Mouse (Mus musculus) hindbrain, embryonic 16.5 days (tissue): ENCODE results near the gene Rspo1. TPM values are rescaled to one million over a fixed set of nuclear protein-coding genes. Genes with fewer than 3 reads are reported as not detected.

ENCODE experiments used
- ATAC-seq: fragments of 200-750 bp; cut with Nextera tagmentation; 2 replicates; pipeline ENCODE4 v1.8.0; 2017; ENCODE audit warnings: moderate TSS enrichment, moderate library complexity
- H3K27ac ChIP-seq: fragments of 300-500 bp; sonication (generic); 2 replicates; pipeline ENCODE4 v1.5.1; 2014; ENCODE audit warnings: low read depth, mild to moderate bottlenecking, control low read depth, low read length, moderate library complexity
- H3K27me3 ChIP-seq: fragments of 300-500 bp; sonication (generic); replicated peaks from 2 replicates; pipeline ENCODE4 v1.6.1; 2014; ENCODE audit warnings: low read length; ENCODE audit not compliant: control insufficient read depth, insufficient read depth
- H3K36me3 ChIP-seq: fragments of 300-500 bp; sonication (generic); 2 replicates; pipeline ENCODE4 v1.6.1; 2014; ENCODE audit warnings: mild to moderate bottlenecking, low read length, moderate library complexity, mixed read lengths; ENCODE audit not compliant: control insufficient read depth, insufficient read depth
- H3K4me1 ChIP-seq: fragments of 300-500 bp; sonication (generic); 2 replicates; pipeline ENCODE4 v1.6.1; 2014; ENCODE audit warnings: low read depth, low read length; ENCODE audit not compliant: control insufficient read depth, insufficient read depth
- H3K4me2 ChIP-seq: fragments of 300-500 bp; sonication (generic); 2 replicates; pipeline ENCODE4 v1.6.1; 2014; ENCODE audit warnings: mild to moderate bottlenecking, low read length, control low read depth, moderate library complexity
- H3K4me3 ChIP-seq: fragments of 300-500 bp; sonication (generic); 2 replicates; pipeline ENCODE4 v1.5.1; 2014; ENCODE audit warnings: mild to moderate bottlenecking, low read length, control low read depth, moderate library complexity
- H3K9ac ChIP-seq: fragments of 300-500 bp; sonication (generic); 2 replicates; pipeline ENCODE4 v1.6.1; 2014; ENCODE audit warnings: low read depth, mild to moderate bottlenecking, control low read depth, low read length, moderate library complexity
- H3K9me3 ChIP-seq: fragments of 300-500 bp; sonication (generic); 2 replicates; pipeline ENCODE4 v1.6.1; 2014; ENCODE audit warnings: mild to moderate bottlenecking, low read length, moderate library complexity; ENCODE audit not compliant: control insufficient read depth
- WGBS: fragments of 180-500 bp; shearing (Covaris S2); extraction: QIAGEN DNeasy Blood & Tissue Kit; methylation state at CpG from one replicate; pipeline ENCODE4 v1.1.7; 2014; 5-methylcytosine and 5-hydroxymethylcytosine counted together
- polyA plus RNA-seq: library from polyadenylated mRNA; unstranded; fragments of >200 nt; fragmentation: Nextera tagmentation; extraction: Ambion mirVana; gene quantifications from 2 replicates; pipeline ENCODE4 v1.2.1, GENCODE M21; 2015

The Rspo1 gene
- polyA plus RNA-seq, 1 experiment from 2014 or later: 1.8 TPM

- Histone ChIP-seq H3K36me3 (no peaks in the 10 kb centered on the region), H3K27me3 (no peaks in the 10 kb centered on the region), H3K4me1 (no peaks in the 10 kb centered on the region), H3K9me3 (no peaks in the 10 kb centered on the region), H3K9ac (no peak overlapping the region), H3K27ac (no peak overlapping the region), H3K4me3 (no peak overlapping the region), H3K4me2 (no peak overlapping the region)
- no peak for ATAC-seq
- 50% methylated on average over 10 of the region's 10 CpGs for WGBS
These were observed 35.2 kb upstream of the Rspo1 start for GRCm38 (mm10) chr4:124951036-124951433.

- no peak overlapping the region for H3K4me2 ChIP-seq
- H3K4me1 ChIP-seq: no peaks in the 10 kb centered on the region
- no peaks in the 10 kb centered on the region for H3K9me3 ChIP-seq
- 67% methylated on average over 4 of the region's 4 CpGs for WGBS
- no peaks in the 10 kb centered on the region for H3K27me3 ChIP-seq
- H3K9ac ChIP-seq: no peak overlapping the region
- H3K27ac ChIP-seq: no peak overlapping the region
- no peaks in the 10 kb centered on the region for H3K36me3 ChIP-seq
- ATAC-seq: no peak
- H3K4me3 ChIP-seq: no peak overlapping the region
These were observed 32.7 kb upstream of the Rspo1 start for GRCm38 (mm10) chr4:124953546-124953945.

GRCm38 (mm10) chr4:124957284-124957683, 28.9 kb upstream of the Rspo1 start:
- Histone ChIP-seq H3K27me3 (no peaks in the 10 kb centered on the region), H3K4me2 (no peak overlapping the region), H3K36me3 (no peaks in the 10 kb centered on the region), H3K4me3 (no peak overlapping the region), H3K27ac (no peak overlapping the region), H3K9me3 (no peaks in the 10 kb centered on the region), H3K4me1 (no peaks in the 10 kb centered on the region), H3K9ac (no peak overlapping the region)
- no peak for ATAC-seq
- 80% methylated on average over 2 of the region's 2 CpGs for WGBS

- H3K27ac ChIP-seq: no peak overlapping the region
- no peaks in the 10 kb centered on the region for H3K27me3 ChIP-seq
- H3K36me3 ChIP-seq: no peaks in the 10 kb centered on the region
- no peaks in the 10 kb centered on the region for H3K9me3 ChIP-seq
- no peak overlapping the region for H3K9ac ChIP-seq
- ATAC-seq: no peak
- H3K4me2 ChIP-seq: no peak overlapping the region
- H3K4me3 ChIP-seq: no peak overlapping the region
- WGBS: 66% methylated on average over 11 of the region's 11 CpGs
- H3K4me1 ChIP-seq: no peaks in the 10 kb centered on the region
These were observed 27.2 kb upstream of the Rspo1 start for GRCm38 (mm10) chr4:124959062-124959461.

GRCm38 (mm10) chr4:124960940-124961339, 25.3 kb upstream of the Rspo1 start:
- WGBS: 92% methylated on average over 11 of the region's 11 CpGs
- Histone ChIP-seq H3K4me2 (no peak overlapping the region), H3K27me3 (no peaks in the 10 kb centered on the region), H3K9me3 (no peaks in the 10 kb centered on the region), H3K4me3 (no peak overlapping the region), H3K36me3 (no peaks in the 10 kb centered on the region), H3K9ac (no peak overlapping the region), H3K4me1 (no peaks in the 10 kb centered on the region), H3K27ac (no peak overlapping the region)
- ATAC-seq: no peak

GRCm38 (mm10) chr4:124962576-124962975, 23.7 kb upstream of the Rspo1 start:
- ATAC-seq: no peak
- WGBS: 69% methylated on average over 11 of the region's 11 CpGs

GRCm38 (mm10) chr4:124964912-124965599, 21.2 kb upstream of the Rspo1 start:
- no peaks in the 10 kb centered on the region for H3K27me3 ChIP-seq
- no peak overlapping the region for H3K9ac ChIP-seq
- H3K4me2 ChIP-seq: no peak overlapping the region
- 0 out of 2 replicates have a peak, but pooled peaks have one; percentile 30 for ATAC-seq
- 9% methylated on average over 8 of the region's 8 CpGs for WGBS
- H3K9me3 ChIP-seq: no peaks in the 10 kb centered on the region
- H3K4me1 ChIP-seq: no peaks in the 10 kb centered on the region
- H3K36me3 ChIP-seq: no peaks in the 10 kb centered on the region
- H3K4me3 ChIP-seq: no peak overlapping the region
- no peak overlapping the region for H3K27ac ChIP-seq

More at GRCm38 (mm10) chr4:124962576-124962975, 23.7 kb upstream of the Rspo1 start:
- no peaks in the 10 kb centered on the region for H3K4me1 ChIP-seq
- H3K9me3 ChIP-seq: no peaks in the 10 kb centered on the region
- H3K4me2 ChIP-seq: no peak overlapping the region
- H3K27ac ChIP-seq: no peak overlapping the region
- no peak overlapping the region for H3K4me3 ChIP-seq
- H3K36me3 ChIP-seq: no peaks in the 10 kb centered on the region
- no peak overlapping the region for H3K9ac ChIP-seq
- no peaks in the 10 kb centered on the region for H3K27me3 ChIP-seq

- H3K36me3 ChIP-seq: no peaks in the 10 kb centered on the region
- H3K27me3 ChIP-seq: no peaks in the 10 kb centered on the region
- H3K9ac ChIP-seq: no peak overlapping the region
- no peak for ATAC-seq
- no peak overlapping the region for H3K4me3 ChIP-seq
- peaks cover 5% of the 10 kb centered on the region for H3K4me1 ChIP-seq
- no peak overlapping the region for H3K27ac ChIP-seq
- H3K9me3 ChIP-seq: no peaks in the 10 kb centered on the region
- H3K4me2 ChIP-seq: no peak overlapping the region
- 51% methylated on average over 6 of the region's 6 CpGs for WGBS
These were observed 17.5 kb upstream of the Rspo1 start for GRCm38 (mm10) chr4:124968711-124969110.

- Histone ChIP-seq H3K9ac (no peak overlapping the region), H3K27me3 (no peaks in the 10 kb centered on the region), H3K4me1 (peaks cover 5% of the 10 kb centered on the region), H3K4me3 (no peak overlapping the region), H3K4me2 (no peak overlapping the region), H3K27ac (no peak overlapping the region), H3K36me3 (no peaks in the 10 kb centered on the region), H3K9me3 (no peaks in the 10 kb centered on the region)
- WGBS: 78% methylated on average over 7 of the region's 7 CpGs
- ATAC-seq: no peak
These were observed 16.9 kb upstream of the Rspo1 start for GRCm38 (mm10) chr4:124969219-124969848.
